Mouse (Mus musculus) layer of hippocampus, adult 9-11 months (tissue): ENCODE data around the gene Htatip2.

Source experiments
- DNase-seq: peaks from one replicate; pipeline ENCODE4 v3.0.0; 2022

The Htatip2 gene

DNA sequence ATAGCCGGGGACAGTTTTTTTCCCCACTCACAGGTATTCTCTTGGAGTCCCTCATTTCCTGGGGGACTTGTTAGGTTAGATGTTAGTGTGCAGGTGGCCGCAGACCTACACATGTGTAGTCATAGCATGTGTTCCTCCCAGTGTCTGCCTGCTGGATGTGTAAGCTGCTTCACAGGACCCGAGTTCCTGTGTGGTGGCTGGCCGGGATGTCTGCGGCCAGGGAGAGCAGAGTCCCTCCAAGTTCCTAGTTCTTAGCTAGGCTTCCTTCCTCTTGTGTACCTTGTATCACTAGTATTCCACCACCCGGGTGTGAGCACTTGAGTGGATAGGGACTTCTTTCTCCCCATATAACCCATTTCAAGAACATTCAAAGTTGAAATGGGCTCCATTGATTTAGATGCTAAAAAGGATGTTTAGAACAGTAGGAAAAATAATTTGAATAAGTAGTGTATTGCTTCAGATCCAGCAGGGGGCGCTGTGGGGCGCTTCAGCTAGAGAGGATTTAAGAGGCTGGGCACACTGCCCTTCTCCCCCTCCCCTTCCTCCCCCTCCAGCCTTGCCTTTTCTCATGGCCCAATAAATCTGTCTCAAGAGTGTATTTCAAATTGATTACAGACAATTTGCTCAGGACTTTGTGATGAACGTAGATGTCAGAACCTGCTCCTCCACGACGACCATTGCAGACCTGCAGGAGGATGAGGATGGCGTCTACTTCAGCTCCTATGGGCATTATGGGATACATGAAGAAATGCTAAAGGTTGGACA is 27.9 kb downstream of the Htatip2 start:
- no peak for DNase-seq

DNA sequence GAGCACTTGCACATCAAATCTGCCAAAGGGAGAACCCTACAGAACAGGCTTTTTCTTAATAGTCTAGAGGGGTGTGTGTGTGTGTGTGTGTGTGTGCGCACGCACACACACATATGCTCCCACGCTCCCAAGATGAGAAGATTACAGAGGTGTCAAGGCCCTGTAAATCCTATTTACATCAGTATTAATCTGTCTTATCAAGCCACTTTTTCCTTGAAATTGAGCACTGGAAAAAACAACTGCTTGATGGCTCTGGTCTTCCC is 28.4 kb downstream of the Htatip2 start:
- DNase-seq, result no peak

DNA sequence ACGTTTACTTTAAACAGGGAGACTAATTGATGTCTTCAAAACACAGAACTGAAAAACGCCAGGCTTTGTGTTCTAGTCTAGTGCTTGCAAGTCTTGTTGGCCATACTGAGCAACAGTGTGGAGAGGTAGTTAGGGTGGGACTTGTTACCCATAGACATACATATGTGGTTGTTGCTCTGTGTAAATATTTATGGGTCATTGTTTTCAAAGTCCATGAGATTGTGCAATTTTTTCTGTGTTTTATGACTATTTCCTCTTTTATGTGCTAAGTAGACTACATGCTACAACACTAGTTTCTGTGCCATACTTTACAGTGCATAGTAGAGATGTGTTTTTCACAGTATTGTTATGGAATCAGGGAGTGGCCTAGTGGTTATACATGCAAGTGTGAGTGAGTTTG is 35.4 kb downstream of the Htatip2 start:
- no peak for DNase-seq

DNA sequence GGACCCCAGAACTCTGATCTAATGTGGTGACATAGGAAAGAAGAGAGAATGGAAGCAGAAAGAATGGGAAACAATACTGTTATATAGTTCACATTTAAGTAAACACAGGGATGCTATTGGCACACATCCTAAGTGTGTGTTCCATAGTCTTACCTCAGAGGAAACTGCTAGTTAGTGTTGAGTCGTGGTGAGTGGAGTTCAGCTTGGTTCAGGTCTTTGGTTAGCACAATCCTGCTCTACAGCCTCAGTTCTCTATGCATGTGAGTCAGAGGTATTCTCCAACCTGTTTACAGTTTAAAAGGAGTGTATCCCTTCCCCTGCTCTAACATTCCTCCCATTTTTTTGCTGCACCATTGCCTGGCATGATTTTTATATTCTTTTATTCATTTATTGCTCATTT is 38.3 kb downstream of the Htatip2 start:
- no peak for DNase-seq

DNA sequence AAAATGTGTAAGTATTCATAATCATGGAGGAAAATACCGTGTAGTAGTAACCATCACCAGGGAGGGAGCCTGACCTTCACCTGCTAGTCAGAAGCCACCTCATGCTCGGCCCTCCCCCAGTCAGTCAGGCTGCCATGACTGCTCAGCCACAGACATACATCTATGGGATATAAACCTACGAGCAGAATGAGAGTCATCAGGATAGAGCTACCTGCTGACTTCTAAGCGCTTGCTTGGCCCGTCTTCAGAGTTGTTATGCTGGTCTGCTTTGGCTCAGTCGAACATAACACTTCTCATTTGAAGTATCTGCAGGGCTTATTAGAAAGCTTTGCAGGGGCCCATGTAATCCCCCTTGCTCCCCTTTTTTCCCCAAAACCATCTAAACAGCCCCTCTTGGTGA is 44.6 kb downstream of the Htatip2 start:
- no peak for DNase-seq

DNA sequence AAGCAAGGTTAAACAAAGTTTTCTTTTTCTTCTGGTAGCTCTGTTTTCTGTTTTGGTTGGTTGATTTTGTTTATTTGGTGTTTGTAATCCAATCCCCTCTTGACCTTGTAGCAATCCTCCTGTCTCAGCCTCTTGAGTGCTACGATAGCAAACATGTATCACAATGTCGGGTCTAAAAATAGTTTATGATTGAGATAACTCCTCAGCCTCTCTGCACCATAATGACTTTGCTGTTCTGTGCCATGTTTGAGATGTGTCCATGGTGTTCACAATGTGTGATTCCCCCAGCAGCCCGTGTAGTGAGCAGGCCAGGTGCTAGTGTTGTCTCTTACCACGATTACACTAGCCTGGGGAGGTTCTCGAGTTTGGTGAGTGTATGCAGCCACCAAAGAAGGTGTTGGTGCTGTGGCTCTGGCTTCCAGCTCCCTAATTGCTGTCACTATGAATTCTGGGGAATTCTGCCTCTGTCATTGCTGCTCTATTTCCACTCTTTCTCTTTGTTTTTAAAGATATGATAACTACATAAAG is 45.8 kb downstream of the Htatip2 start:
- no peak for DNase-seq

DNA sequence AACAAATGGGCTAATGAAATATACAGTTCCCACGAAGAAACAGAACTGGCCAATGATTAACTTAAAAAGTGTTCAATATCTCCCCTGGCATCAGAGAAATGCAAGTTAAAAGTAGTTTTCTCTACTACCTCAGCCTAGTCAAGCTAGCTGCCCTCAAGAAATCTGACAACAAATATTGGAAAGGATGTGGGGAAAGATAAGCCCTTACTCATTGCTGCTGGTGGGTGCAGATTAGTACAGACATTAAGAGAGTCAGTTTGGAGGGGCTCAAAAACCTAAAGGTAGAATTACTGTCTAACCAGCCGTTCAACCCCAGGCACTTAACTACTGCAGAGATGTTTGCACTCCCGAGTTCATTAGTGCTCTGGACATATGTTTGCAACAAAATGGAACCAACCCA is 46.7 kb downstream of the Htatip2 start:
- DNase-seq, result no peak

DNA sequence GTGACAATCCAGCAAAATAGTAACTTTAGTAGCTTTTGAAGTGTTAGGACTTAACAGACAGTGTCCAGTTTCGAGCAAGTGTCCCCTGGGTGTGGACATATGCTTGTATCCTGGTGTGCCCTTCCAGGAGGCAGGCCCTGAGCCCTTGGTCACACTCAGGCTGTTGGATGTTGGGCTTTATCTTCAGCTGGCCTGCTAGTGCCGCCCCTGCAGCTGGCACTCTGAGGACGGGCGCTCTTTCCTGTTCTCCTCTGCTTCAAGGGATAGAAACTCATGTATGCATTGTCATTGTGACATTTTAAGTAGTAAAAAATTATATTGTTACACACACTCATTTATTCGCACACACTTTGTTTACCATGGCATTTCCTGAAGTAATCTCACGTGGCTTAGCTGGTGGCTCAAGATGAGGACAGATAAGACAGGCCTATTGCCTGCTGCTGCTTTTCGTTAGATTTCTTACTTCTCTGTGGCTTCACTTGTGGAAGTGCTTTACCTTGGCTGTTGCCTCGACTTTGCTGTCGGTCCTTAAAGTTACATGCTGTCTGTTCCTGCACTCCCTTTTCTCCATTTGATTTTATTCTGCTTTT is 48.3 kb downstream of the Htatip2 start:
- no peak for DNase-seq

DNA sequence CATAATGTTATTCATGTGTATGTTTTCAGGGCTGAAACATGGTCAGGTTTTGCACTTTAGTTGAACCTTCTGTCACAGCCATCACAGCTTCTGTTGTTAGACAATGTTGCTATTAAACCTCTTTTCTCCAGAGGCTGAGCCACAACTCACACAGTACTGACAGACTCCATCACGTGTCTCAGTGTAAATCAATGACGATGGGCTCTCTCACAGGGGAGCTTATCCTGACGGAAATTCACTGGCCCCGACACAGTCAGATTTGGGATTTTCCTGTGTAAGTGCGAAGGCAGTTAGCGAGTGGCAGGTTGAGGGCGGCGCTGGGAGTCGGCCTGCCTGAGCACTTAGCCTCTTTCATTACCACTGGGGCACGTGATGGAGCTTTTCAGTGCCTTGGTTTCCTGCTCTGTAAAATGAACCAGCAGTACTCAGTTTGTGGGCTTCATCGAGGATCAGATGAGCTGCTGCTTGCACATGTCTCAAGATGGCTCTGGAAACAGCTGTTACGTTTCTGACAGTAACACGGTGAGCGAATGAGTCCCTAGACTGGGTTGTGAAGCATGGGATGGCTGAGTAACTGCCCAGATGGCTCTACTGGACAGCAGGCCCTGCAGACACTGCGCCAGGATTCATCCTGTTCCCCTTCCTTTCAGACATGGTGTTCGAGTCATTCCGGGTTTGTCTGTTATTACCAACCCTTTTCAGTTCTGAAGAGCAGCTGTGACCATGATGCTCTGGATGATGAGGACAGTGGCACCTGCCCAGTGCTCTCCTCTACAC is 49.1 kb downstream of the Htatip2 start:
- DNase-seq, result no peak

DNA sequence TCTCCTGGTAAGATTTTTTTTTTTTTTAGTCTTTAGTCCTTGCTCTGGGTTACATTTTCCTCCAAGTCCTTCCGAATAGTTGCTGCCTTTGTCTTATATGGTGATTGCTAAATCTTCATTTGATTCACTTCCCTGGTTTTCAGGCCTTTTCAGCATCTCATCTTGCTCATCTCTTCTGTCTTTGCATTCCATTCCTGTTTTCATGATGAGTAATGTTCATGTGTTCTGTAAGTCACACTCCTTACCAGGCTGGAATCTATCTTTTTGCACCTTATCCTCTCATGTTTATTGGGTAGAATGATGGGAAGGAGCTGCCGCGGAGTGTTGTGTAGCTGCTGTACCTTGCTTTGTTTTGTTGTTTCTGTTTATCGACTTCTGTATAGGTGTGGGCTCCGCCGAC is 50.2 kb downstream of the Htatip2 start:
- DNase-seq, result no peak

DNA sequence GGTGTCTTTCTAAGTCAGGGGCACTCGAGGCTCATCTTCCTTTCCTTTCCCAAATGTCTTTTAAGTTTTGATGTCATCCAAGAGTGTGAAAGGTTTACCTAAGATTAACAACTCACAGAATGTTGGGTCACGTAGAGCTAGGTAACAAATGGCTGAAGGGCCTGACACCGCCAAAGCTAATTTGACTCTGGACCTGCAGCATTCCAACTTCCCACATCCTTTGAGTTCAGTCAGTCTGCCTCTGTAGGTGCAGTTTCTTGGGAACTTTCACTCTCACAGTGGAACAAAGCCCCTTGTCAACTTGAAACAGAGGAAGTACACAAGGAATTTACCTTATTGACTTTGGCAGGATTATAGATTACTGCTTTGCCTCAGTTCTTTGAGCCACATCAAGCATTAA is 50.6 kb downstream of the Htatip2 start:
- DNase-seq, result no peak

DNA sequence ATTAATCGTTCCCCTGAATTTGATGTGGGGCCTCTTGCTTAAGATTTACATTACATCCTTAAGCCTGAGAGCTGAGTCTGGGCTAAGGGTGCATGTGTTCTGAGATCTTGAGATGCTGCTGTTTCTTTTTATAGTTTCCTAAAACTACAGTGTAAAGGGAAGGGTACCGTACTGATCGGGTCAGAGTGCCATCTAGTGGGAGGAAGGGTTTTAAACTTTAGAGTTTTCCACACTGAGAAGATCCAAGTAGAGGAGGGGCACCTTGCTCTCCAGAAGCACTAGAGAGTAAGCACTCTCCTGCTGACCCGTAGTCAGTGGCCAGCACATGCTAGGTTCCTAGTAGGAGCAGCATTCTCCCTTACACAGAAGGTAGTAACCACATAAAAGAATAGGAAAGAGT is 52.4 kb downstream of the Htatip2 start:
- no peak for DNase-seq

DNA sequence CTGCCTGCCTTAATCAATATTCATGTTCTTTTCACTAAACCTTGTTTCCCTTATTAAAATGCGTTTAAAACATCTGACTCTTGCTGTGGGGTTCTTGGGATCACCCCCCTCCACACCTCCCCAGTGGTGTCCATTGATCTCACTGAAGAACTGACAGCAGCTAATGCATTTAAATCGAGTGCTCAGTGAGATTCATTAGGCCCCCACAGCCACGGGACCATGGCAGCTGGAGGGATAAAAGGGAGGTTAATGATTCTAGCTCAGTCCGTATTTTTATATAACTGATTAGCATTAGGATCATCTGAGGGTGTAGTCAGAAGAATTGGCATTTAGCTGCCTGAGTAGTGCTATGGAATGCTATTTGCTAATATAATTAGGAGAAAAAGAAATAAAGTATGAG is 60.5 kb downstream of the Htatip2 start:
- no peak for DNase-seq

DNA sequence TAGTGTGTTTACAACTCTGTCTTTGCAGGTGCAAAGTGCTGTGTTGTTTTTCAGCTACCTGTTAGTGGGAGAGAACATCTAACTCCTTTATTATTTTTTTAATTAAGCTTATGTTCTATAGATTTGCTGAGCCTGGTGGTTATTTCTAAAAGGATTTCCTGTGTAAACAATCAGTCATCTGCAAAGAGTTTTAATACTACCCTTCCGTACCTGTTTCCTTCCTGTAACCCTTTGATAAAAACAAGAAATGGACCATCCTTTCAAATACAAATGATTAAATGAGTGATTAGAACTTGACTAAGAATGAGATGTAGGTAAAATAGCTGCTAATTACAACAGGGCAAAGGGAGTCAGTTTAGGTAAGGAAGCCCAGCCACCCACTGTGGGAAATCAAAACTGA is 62.5 kb downstream of the Htatip2 start:
- DNase-seq, result no peak

DNA sequence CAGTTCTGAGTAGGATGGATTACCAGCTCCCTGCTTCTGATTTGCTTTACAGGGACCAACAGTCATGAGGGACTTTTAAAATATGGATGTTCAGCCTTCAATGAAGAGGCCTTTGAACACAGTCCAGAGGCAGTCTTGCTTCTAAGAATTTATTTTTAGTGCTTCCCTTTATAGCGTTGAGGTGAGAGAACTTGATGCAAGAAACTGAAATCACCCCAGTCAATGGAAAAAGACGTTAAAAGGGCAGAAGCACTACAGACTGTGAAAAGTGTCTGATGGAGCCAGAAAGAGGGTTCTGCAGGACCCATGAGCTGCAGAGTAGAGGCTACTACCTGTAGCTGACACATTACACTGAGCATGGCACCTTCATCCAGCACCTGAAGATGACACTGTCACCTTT is 63.1 kb downstream of the Htatip2 start:
- no peak for DNase-seq
